Mouse (Mus musculus): ENCODE results near the gene Camkmt. TPM values are rescaled to one million over a fixed set of nuclear protein-coding genes. Genes with fewer than 3 reads are reported as not detected.

The Camkmt gene
- polyA plus RNA-seq, 1 experiment, result 3.4 TPM

DNA sequence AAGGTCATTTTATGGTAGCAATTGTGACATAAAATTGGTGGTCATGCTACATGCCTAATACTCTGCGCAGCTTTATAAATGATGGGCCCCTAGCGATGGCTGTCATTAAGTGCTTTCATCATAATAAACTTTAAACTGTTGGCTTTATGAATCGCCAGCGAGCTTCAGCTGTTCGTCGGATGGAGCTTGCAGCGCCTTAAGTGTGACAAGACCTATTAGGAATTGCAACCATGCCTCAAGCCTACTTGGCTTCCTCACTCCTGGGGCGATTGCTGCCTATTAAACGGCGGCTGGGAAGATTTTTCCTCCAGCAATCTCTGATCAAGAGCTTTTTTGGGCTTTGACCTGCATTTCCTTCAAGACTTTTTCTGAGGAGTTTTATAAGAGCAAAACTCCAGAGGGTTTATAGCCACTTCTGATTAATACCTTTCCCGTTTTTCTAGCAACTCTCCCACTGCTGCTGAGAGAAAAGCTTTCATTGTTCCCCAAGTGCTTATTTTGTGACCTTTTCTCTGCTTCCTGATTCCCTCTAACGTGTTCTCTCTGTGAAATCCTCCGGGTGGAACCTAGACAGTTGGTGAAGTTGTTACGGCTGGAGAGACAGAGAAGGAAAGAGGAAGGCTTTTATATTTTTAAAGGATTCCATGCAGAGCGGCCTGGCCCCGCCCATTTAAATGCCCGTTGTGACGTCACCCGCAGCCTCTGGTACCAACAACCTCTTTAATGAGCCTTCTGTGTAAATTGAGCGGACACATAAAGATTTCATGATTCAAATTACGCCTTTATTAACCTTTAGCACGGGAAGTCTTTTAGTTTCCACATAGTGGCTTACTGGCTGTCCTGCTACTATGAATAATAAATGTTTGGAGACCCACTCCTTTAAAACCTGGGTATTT, 373.4 kb downstream of the Camkmt start:
- Histone ChIP-seq H3K4me1 (replicated peaks; ENCODE audit: control insufficient read depth, insufficient read depth, low read length) (no peaks in the 10 kb centered on the region), H3K4me3 (ENCODE audit: control insufficient read depth, insufficient read depth, low read length) (no peak overlapping the region), H3K36me3 (ENCODE audit: control insufficient read depth, insufficient read depth, low read length) (no peaks in the 10 kb centered on the region), H3K27me3 (ENCODE audit: control insufficient read depth, insufficient read depth, low read length) (peaks cover 8% of the 10 kb centered on the region; the same call in 1 of the 2 replicates), H3K27ac (ENCODE audit: control insufficient read depth, insufficient read depth, low read length) (no peak overlapping the region)
- 23% methylated on average over 22 of the region's 22 CpGs for WGBS
- no peak for TF ChIP-seq POLR2A (IDR thresholded peaks at IDR 0.05; ENCODE audit: control insufficient read depth, extremely low read depth, insufficient read depth, low read length, poor library complexity)
- TF ChIP-seq CTCF (IDR thresholded peaks at IDR 0.05; ENCODE audit: borderline replicate concordance, control insufficient read depth, extremely low read depth, insufficient read depth, low read length, poor library complexity), result no peak
- no peak for DNase-seq

GRCm38 (mm10) chr17:85464466-85465411, 374.4 kb downstream of the Camkmt start:
- no peak for DNase-seq
- Histone ChIP-seq H3K27ac (ENCODE audit: control insufficient read depth, insufficient read depth, low read length) (no peak overlapping the region), H3K36me3 (ENCODE audit: control insufficient read depth, insufficient read depth, low read length) (no peaks in the 10 kb centered on the region), H3K4me1 (replicated peaks; ENCODE audit: control insufficient read depth, insufficient read depth, low read length) (no peaks in the 10 kb centered on the region), H3K4me3 (ENCODE audit: control insufficient read depth, insufficient read depth, low read length) (no peak overlapping the region), H3K27me3 (ENCODE audit: control insufficient read depth, insufficient read depth, low read length) (peaks cover 8% of the 10 kb centered on the region; the same call in 1 of the 2 replicates)
- TF ChIP-seq POLR2A (IDR thresholded peaks at IDR 0.05; ENCODE audit: control insufficient read depth, extremely low read depth, insufficient read depth, low read length, poor library complexity), result no peak
- TF ChIP-seq CTCF (IDR thresholded peaks at IDR 0.05; ENCODE audit: borderline replicate concordance, control insufficient read depth, extremely low read depth, insufficient read depth, low read length, poor library complexity), result no peak
- 9% methylated on average over 40 of the region's 40 CpGs for WGBS

DNA sequence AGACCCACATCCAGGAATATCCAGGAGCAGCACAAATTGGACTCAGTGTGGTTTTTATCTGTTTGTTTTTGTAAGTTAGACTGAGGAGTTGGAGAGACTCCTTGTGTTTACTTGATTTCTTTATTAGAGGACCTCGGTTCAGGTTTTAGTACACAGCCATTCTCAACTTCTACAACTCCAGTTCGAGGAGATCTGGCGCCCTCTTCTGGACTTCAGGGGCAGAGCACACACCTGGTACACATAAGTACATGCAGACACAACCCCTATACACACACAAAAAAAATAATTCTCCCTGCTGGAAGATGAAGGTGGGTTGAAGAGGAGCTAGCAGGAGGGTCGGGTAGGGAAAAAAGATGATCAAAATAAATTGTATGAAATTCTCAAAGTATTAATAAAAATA, 379.4 kb downstream of the Camkmt start:
- no peaks in the 10 kb centered on the region for H3K36me3 ChIP-seq (ENCODE audit: control insufficient read depth, insufficient read depth, low read length)
- H3K4me3 ChIP-seq (ENCODE audit: control insufficient read depth, insufficient read depth, low read length), result no peak overlapping the region
- peaks cover 6% of the 10 kb centered on the region; the same call in 1 of the 2 replicates for H3K27me3 ChIP-seq (ENCODE audit: control insufficient read depth, insufficient read depth, low read length)
- WGBS, result 76% methylated on average over 4 of the region's 4 CpGs
- H3K27ac ChIP-seq (ENCODE audit: control insufficient read depth, insufficient read depth, low read length), result no peak overlapping the region
- no peak for TF ChIP-seq CTCF (IDR thresholded peaks at IDR 0.05; ENCODE audit: borderline replicate concordance, control insufficient read depth, extremely low read depth, insufficient read depth, low read length, poor library complexity)
- no peak for TF ChIP-seq POLR2A (IDR thresholded peaks at IDR 0.05; ENCODE audit: control insufficient read depth, extremely low read depth, insufficient read depth, low read length, poor library complexity)
- no peaks in the 10 kb centered on the region for H3K4me1 ChIP-seq (replicated peaks; ENCODE audit: control insufficient read depth, insufficient read depth, low read length)
- DNase-seq, result no peak

DNA sequence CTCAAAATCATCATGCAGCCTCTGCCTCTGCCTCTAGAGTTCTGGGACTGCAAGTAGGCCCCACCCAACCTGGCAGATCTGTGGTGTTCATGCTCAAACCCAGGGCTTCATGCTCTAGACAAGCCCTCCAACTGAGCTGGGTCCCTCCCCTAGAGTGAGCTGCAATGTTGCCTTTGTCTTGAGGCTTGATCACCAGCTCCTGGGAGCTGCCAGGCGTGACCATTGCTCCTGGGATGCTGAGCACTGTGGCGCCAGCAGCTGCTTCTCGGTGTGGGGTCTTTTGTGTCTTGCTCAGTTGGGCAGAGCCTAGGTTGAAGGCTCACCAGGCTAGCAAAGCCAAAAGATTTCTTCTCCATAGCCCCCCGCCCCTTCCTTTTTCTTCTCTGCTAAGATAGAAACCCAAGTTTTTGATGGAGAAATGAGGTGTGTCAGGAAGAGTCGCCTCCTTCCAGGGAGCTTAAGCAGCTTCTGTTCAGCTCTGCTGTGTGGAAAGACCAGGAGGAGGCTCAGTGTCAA, 382.4 kb downstream of the Camkmt start:
- TF ChIP-seq CTCF (IDR thresholded peaks at IDR 0.05; ENCODE audit: borderline replicate concordance, control insufficient read depth, extremely low read depth, insufficient read depth, low read length, poor library complexity) (no peak), POLR2A (IDR thresholded peaks at IDR 0.05; ENCODE audit: control insufficient read depth, extremely low read depth, insufficient read depth, low read length, poor library complexity) (no peak)
- WGBS, result 31% methylated on average over 5 of the region's 5 CpGs
- Histone ChIP-seq H3K27ac (ENCODE audit: control insufficient read depth, insufficient read depth, low read length) (no peak overlapping the region), H3K4me1 (replicated peaks; ENCODE audit: control insufficient read depth, insufficient read depth, low read length) (no peaks in the 10 kb centered on the region), H3K27me3 (ENCODE audit: control insufficient read depth, insufficient read depth, low read length) (peaks cover 4% of the 10 kb centered on the region; the same call in 1 of the 2 replicates), H3K36me3 (ENCODE audit: control insufficient read depth, insufficient read depth, low read length) (no peaks in the 10 kb centered on the region), H3K4me3 (ENCODE audit: control insufficient read depth, insufficient read depth, low read length) (no peak overlapping the region)
- no peak for DNase-seq

DNA sequence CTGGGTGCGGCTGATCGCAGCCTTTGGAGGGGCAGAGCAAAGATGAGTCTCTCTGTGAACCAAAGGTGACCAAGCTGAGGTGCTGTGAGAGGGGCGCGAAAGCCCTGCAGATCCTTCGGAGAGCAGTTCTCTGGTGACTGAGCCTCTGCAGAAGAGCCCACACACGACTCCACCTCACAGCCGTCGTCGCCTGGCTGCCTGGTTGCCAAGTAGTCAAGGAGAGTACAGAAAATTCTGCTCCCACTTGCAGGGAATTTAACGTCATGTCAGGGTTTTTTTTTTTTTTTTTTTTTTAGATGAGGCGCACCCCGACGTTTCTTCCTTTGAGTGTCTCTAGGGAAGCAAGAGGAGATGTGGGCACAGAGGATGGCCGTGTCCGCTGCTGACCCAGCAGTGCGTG, 382.9 kb downstream of the Camkmt start:
- Histone ChIP-seq H3K27ac (ENCODE audit: control insufficient read depth, insufficient read depth, low read length) (no peak overlapping the region), H3K36me3 (ENCODE audit: control insufficient read depth, insufficient read depth, low read length) (no peaks in the 10 kb centered on the region), H3K4me1 (replicated peaks; ENCODE audit: control insufficient read depth, insufficient read depth, low read length) (no peaks in the 10 kb centered on the region), H3K4me3 (ENCODE audit: control insufficient read depth, insufficient read depth, low read length) (no peak overlapping the region), H3K27me3 (ENCODE audit: control insufficient read depth, insufficient read depth, low read length) (peaks cover 4% of the 10 kb centered on the region; the same call in 1 of the 2 replicates)
- TF ChIP-seq CTCF (IDR thresholded peaks at IDR 0.05; ENCODE audit: borderline replicate concordance, control insufficient read depth, extremely low read depth, insufficient read depth, low read length, poor library complexity) (no peak), POLR2A (IDR thresholded peaks at IDR 0.05; ENCODE audit: control insufficient read depth, extremely low read depth, insufficient read depth, low read length, poor library complexity) (no peak)
- 14% methylated on average over 16 of the region's 16 CpGs for WGBS
- no peak for DNase-seq

DNA sequence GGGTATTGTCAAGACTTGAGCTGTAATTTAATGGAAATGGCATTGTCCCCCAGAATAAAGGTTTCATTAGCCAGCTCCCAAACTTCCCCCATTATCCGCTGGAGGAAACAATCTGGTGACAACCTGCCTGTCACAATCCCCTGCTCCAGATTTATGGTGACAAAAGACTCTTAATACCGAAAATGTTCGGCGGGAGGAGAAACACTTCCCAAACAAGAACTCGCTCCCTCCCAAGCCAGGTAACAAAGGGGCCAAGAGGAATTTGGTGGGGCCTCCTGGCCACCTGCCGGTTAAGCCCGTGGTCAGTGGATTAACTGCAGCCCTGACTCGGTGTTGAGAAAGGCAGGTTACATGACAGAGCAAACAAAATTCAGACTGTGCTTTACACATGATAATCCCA, 383.5 kb downstream of the Camkmt start:
- Histone ChIP-seq H3K27ac (ENCODE audit: control insufficient read depth, insufficient read depth, low read length) (no peak overlapping the region), H3K36me3 (ENCODE audit: control insufficient read depth, insufficient read depth, low read length) (no peaks in the 10 kb centered on the region), H3K4me3 (ENCODE audit: control insufficient read depth, insufficient read depth, low read length) (no peak overlapping the region), H3K4me1 (replicated peaks; ENCODE audit: control insufficient read depth, insufficient read depth, low read length) (no peaks in the 10 kb centered on the region), H3K27me3 (ENCODE audit: control insufficient read depth, insufficient read depth, low read length) (peaks cover 4% of the 10 kb centered on the region; the same call in 1 of the 2 replicates)
- DNase-seq, result no peak
- TF ChIP-seq CTCF (IDR thresholded peaks at IDR 0.05; ENCODE audit: borderline replicate concordance, control insufficient read depth, extremely low read depth, insufficient read depth, low read length, poor library complexity) (no peak), POLR2A (IDR thresholded peaks at IDR 0.05; ENCODE audit: control insufficient read depth, extremely low read depth, insufficient read depth, low read length, poor library complexity) (no peak)
- 18% methylated on average over 8 of the region's 8 CpGs for WGBS

Measured in thymus, adult 2 months (tissue).